Mouse (Mus musculus) kidney, postnatal 10 days (tissue): ENCODE data around the gene Crtac1.

Experiments
- DNase-seq: peaks from one replicate; pipeline ENCODE4 v3.0.0; 2021; ENCODE audit warnings: mixed read lengths

Crtac1 gene

DNA sequence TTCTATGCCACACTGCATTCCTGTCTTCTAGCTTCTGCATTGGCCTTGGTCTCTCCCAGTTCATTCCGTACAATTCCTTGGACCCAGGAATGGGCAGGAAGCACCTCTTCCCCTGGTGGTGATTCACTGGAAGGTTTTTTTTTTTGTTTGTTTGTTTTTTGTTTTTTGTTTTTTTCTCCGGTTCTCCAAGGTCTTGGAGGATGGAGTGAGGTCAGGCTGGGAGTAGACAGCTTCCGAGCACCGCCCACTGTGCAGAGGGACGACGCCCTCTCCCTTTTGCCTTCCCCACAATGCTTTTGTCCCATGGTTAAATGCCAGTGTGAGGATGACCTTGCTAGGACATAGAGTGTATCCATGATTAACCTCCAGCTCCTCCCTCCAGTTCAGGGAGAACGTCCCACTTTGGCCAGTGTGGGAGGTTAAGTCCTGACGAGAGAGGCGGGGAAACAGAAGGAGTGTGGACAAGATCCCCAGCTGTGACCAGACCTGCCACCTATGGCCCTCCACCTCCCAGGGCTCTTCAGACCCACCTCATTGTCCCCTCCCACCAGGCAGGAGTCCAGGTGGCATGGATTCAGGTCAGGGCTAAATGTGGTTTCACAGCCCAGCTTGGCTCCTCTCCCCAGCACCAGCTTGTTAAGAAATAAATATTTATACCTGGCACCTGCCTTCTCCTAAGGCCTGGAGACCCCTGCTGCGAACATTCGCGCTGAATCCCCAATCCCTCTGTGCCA lies 109.1 kb downstream of the Crtac1 start:
- DNase-seq = no peak

DNA sequence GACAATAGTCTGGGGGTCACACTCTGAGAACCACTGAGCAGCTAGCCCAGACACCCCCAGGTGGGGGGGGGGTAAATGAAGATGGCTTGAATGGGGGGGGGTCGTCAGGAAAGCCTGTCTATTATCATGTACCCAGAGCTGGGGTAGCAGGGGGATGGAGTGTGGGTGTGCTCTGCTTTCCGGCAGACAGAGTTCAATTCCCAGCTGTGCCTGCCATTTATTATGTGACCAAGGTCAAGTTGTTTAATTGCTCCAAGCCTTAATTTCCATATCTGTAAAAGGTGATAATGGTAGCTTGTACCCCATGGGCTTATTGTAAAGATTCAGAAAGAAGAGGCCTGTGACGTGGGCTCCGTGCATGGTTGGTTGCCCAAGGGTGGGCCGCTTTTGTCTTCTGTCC lies 109.6 kb downstream of the Crtac1 start:
- no peak for DNase-seq

DNA sequence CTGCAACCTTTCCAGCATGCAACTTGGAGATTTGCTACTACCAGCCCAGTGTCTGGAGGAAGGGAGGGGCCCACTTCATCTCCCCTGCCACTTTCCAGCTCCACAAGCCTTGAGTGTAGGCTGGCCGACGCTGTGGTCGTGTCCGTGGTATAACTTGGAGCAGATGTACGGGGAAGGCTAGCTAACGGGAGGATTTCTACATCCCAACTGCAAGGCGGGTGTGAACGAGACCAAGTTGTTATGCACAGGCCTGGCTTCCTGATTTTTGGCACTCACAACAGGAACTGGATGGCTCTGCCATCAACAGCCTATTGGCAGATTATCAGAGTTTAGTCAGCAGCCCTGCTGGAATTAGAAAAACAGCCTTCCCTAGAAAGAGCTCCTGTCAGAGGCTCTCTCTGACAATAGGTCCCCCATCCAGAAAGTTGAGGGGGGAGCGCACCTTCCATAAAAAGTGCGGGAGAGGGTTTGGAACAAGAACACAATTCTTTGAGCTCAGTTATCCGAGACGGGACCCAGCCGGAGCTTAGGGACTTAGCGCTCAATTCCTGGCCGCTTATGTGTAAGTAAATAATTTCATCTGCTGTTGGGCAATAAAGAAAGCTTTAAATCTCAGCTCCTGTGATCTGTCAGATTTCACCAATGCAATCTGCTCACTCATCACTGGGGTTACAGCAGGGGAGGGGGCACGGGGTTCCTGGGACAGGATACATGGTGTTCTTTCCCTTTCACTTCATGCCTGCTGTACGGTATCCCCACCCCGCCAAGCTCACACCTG lies 113.7 kb downstream of the Crtac1 start:
- no peak for DNase-seq

DNA sequence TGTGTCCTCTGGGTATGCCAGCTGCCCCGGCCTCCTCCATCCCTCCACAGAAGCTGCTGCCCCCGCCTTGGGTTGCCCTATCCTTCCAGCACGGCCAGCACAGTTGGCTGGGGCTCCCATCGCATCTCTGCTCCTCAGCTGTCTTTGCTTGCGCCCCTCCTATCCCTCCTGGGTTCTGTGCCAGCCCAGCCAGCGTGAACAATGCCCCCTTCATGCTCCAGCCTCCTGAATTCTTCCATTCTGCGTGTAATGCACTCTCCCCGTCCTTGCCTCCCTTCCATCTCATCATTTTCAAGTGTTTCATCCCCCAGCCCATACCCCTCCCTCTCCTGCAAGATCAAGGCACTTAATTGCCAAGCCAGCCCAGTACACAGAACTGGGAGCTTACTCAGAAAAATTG lies 114.6 kb downstream of the Crtac1 start:
- no peak for DNase-seq

DNA sequence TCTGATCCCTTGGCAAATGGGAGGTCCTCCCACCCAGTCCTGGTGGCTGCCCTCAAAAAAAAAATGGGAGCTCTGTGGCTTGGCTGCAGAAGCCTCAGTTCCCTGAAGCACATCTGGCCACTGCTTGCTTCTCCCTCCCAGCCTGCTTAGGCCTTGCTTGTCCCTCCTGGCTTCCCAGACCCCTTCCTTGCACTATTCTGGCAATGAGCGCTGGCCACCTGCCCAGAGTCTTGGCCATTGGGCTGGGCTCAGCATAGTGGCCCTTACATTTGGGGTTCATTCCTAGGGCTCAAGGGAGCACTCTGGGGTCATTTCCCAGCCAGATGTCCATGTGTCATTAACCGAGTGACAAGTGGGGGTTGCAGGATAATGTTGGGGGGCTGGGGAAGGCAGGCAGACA lies 115.1 kb downstream of the Crtac1 start:
- DNase-seq = peak; percentile 56

DNA sequence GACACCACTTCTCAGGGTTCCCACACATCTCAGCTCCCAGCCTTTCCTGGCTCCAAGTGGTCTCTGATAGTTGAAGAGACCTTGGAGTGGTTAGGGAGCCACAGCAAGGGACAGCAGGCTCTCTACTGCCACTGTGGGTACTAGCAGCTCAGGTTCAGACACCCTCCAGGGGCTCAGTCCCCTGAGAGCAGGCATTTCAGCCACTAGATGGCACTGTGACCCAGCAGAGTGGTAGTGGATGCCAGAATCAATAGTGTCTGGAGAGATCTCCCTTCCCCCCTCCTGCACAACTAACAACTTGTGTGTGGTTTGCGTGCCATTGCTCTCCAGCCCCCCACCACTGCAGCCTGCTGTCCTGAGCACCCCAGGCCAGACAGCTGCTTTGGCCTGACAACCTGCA lies 115.7 kb downstream of the Crtac1 start:
- DNase-seq = peak; percentile 85

DNA sequence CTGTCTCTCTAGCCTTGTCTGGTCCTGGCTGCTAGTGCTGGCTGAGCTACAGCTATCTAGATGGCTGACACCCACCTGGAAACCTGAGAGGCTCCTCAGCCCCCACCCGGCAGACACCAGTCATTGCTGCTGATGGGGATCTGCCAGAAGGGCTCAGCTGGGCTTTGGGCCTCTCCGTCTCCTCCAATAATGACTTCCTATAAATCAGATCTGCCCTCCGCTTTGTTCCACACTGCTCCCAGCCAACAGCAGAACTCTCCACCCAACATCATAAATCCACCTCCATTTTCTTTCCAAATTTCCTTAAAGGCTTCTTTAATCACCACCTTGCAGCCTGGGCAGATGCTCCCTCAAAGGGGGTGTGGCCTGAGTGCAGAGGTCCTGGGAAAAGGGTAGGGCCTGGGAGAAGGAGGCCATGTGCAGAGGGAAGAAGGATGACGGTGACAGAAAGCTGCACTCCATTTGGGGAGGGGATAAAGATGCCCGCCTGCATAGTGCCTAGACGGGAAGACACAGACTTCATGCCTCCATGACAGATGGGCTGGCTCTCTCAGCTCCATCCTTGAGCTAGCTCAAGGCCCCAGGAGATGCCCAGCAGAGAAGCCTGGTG lies 116.4 kb downstream of the Crtac1 start:
- no peak for DNase-seq

DNA sequence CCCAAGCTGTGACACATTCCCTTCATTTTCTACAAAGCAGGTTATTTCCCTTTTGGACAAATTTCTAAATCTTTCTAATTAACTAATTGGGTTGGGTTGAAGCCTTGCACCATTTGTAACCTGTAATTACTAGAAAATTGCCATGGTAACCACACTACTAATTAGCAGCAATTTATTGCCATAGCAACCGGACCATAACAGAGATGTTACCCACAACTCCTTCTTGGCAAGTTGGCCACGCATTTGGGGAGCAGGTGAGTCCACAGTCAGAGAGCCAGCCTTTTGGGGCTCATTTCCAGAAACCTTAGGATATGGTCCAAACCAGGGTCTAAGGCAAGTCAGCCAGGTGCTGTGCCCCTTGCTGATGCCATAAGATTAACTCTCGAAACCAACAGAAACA lies 119.4 kb downstream of the Crtac1 start:
- no peak for DNase-seq

DNA sequence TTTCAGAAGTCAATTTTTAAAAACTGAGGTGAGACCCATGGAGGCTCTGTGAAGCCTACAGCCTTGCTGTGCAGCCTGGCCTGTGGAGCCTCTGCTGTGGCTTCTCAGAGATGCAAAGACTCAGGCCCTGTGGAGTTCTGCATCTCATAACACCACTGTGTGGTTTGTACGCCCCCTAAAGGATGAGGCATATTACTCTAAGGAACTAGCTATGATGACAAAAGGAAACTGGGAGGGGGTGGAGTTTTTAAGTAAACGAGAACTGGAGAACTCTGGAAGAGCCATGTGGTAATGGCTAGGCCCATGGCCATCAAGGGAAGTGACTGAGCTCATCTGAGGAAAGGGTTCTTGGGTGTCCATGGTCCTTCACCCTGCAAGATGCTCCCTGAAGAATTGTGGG lies 120.3 kb downstream of the Crtac1 start:
- no peak for DNase-seq

DNA sequence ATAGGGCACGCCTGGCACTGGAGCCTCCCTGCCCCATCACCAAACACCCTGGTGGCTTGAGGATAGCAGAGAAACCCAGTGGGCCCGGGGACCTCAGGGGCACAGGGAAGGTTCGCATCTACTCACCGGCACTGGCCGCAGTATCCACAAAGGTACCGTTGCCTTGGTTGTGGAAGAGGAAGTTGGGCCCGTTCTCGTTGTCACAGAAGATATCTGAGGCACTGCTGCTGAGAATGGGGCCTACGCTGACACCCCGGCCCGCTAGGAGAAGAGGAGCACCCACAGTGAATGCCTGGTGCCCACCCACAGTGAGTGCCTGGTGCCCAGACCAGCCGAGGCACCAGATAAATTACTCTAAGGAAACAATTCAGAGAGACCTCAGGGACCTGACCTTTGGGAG lies 122.7 kb downstream of the Crtac1 start:
- DNase-seq = no peak

DNA sequence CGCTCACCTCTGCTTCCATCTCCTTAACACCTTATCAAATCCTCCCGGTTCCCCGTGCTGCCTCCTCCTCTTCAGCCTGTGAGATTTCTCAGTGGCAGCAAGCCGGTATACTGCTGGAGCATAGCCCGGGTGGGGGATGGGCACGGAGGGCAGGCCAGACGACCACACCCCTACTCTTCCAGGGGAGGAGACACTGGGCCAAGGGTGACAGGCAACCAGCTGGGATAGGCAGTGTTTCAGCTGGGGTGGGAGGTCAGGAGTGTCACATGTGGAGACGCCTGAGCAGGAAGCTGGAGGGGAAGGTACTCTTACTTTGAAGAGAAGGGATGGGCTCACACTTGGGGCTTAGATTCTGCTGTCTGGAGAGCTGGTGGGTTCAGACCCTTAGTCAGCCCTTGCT lies 124.6 kb downstream of the Crtac1 start:
- peak; percentile 22 for DNase-seq

DNA sequence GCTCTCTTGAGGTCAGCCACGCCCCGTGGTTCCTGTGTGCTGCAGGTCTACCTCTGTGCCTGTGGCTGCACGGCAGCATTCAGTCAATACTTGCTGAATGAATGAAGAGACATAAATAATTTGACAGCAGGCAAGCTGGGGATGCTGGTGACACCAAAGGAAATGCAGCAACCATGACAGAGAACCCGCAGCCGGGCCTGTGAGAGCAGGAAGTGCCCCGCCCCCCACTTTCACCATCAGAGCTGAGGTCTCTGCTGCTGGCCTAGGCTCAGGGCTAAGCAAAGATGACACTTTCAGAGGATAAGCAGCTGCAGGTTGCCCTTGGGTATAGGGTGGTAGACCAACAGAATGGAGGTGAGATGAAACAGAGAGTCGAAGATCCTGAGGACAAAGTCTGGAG lies 125.4 kb downstream of the Crtac1 start:
- no peak for DNase-seq

DNA sequence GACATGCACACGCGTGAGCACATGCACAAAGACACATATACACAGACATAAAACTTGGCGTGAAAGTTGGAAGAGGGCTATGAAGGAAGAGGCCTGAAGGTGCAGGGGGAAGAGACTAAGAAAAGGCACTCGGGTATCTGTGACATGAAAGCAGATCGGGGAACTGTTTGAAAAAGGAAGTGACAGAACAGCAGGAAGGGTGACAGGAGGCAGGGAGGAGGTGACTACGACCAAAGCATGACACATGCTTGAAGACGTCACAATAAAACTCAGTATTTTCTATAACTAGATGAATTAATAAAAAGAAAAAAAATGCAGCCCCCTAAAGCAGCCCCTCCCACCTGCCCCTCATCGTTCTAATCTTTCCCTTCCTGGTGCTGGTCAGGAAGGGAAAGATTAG lies 125.8 kb downstream of the Crtac1 start:
- DNase-seq = no peak

DNA sequence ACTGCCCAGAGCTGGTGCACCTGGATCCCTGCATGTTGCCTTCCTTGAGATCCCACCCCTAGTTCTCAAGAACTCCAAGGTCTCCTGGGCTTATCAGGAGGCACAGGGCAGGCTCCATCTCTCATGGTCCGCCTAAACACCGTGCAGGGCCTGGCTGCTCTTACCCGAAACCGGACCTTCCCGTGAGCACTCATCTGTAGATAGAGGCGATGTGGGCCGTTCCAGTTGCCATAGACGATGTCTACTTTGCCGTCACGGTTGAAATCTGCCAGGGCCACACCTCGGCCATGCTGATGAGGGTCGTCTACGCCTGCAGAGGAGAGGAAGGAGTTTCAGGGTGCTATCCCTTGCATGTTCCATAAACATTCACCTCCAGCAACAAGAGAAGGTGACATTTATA lies 127.1 kb downstream of the Crtac1 start:
- no peak for DNase-seq

DNA sequence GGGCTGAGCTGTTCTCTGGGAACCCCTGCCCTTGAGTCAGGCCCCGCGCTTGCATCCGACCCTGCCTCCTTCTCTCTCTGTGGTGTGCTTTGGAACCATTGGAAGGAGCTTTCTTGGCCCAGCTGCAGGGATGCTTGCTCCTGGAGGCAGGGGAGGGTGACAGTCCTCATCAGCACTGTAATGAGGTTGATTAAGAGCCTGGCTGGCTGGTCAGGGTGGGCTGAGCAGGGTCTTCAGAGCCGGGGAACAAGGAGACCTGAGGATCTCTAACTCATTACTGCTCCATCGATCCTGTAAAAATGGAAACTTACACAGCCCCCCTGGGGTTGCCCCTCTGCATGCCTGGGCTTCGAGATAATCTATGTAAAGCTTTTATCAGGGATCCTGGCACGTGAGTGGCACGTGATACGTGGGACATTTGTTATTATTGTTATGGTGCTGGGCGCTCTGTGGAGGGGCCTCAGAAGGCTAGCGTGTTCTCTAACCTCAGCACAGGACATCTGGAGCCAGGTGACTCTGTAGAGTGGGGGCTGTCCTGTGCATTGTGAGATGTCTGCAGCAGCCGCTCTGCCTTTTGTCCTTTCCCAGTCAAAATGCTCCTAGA lies 128.3 kb downstream of the Crtac1 start:
- DNase-seq = no peak

DNA sequence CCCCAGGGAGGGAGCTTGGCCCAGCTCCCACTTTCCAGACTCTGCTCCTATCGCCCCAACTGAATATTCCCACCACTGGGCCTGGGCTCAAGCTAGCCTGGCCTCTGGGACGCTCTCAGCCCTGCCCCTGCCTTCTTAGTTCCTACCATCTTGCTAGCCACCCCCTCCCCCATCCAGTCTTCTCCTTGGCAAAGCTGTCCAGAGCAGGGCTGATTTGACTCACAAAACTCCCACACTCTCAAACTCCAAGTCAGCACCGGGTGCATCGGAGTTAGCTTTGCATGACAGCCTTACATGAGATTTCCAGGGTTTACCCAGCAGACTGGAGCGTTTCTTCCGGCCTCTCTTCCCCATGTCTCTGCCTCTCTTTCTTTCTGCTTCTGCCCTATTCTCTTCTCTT lies 138.4 kb downstream of the Crtac1 start:
- no peak for DNase-seq

DNA sequence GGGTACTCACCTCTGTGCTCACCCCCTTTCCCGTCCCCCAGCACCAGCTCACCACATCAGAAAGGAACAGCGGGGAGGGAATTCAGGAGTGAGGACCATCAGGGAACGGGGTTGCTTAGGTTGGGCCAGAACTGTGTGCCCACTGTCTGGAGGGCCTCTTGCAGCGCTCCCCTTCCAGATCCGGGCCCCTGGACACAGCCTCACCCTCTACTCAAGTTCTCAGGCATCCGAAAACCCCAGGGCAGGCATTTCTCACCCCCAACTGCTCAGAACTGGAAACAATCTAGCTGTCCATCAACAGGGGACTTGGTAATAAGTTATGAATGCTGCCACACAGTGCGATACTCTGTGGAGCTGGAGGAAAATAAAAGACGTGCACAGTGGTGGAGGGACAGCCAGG lies 139.5 kb downstream of the Crtac1 start:
- DNase-seq = no peak

DNA sequence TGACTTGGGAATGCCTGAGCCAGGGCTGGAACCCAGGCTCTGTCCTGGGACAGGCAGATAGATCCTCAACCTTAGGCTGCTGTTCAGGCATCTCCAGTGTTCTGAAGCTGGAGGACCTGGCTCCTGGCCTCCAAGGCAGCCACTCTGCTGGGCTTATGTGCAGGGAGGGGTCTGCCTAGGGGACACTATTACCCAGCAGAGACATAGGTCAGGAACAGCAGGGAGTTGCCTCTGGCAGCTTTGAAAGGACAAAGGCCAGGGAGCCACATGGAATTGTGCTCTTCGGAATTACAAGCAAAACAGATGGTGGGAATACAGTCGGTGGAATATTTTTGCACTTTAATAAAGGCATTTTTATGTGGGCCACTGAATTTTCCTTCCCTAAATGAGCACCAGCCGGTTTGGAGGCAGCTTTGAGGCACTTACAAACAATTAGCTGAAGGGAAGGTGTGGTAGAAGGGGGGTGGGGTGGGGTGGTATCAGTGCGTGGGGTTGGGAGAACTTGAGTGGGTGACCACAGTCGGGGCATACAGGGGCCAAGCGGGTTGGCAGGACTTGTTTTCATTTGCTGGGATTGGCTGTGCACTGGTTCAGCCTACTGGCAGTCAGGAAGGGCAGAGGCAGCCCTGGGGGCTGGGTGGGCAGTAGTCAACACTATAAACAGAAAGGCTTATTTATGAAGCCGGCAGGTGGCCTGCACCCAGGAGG lies 140.5 kb downstream of the Crtac1 start:
- DNase-seq = no peak

DNA sequence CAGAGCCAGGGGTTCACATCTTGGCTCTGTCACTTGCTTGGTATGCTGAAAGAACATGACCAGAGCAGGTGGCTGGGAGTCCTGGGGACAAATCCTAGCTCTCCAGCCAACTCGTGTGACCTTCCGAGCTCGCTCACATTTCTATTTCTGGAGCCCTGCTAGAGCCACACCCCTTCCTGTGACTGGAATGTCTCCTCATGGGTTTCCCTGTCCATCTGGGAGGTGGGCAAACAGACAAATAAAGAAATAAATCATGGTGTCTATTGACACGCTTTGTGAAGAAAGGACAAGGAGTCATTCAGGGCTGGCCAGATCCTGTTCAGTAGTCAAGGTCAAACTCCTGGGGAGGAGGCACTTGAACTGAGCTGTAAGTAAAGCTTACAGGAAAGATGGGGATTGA lies 143.2 kb downstream of the Crtac1 start:
- DNase-seq = no peak

DNA sequence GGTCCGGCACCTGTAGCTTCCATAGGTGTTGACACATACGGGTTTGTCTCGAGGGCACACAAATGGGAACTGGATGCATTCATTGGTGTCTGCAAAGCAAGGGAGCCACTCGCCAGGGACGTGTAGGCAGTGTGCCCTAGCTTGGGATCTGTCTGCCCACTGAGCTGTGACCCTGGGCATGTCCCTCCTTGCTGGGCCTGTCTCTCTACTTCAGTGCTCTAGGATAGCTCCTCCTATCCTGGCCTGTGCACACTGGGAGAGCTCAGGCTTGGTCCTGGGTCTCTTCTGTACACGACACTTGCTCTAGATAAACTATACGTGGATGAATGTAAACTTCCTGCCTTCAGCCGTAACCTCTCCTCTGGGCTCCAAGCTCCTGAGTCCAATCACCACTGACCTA lies 147.4 kb downstream of the Crtac1 start:
- DNase-seq = no peak

DNA sequence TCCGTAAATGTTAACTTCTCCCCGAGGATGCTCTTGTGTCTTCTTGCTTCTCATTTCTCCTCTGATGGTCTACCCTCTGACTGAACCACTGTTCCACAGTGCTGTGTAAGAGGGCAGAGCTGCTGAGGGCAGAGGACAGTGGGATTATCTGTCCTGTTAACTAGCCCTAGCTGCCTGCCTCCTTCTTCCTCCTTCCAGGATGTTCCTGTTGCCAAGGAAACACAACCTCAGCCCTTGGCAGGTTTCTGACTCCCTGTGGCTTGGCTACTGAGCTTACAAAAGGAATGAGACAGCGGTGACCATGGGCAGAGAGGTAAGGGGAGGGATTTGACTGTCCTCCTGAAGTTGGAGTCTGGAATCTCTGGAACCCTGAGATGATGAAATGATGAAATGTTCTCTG lies 152.0 kb downstream of the Crtac1 start:
- DNase-seq = no peak

DNA sequence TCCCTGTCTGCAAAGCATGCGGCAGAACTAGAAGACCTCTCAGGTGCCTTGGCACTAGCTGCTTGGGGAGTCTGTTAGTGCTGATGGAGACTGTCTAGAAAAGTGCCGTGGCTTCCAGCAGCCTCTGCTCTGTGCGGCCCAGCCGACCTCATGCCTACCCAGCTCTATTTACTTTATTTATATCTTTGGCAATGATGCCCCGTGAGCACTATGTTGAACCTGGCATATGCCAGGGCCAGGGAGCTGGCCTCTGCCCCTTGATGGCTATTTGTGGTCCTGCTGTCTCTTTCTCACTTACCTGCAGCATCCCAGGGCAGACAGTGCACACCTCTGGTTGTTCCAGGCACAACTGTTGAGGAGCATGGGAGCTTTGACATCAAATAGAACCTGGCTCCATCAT lies 153.1 kb downstream of the Crtac1 start:
- DNase-seq = no peak

DNA sequence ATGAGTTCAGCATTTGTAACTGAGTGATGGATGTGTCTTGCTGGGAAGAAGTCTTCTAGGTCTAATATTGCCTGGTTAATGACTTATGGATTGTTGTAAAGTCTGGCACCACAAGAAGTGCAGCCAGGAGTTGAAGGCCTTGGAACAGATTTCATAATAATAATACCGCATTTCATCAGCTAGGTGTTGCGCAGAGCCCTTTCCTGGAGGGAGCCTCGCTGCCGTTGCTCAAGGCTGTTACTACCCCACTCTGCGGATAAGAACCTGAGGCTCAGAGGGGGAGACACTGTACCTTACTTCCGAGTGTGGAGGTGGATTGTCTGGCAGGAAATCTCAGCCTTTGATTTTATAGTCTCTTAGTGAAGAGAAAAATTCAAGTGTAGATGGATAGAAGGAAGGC lies 154.3 kb downstream of the Crtac1 start:
- DNase-seq = no peak
